Mouse (Mus musculus): ENCODE data around the gene Bcar3. TPM values are rescaled to one million over a fixed set of nuclear protein-coding genes. Genes with fewer than 3 reads are reported as not detected.

Gene Bcar3
- total RNA-seq, 2 experiments from 2014 or later = 16.1 TPM

GRCm38 (mm10) chr3:122566549-122566948, 272.6 kb downstream of the Bcar3 start:
- no peak for DNase-seq (ENCODE audit: low spot score in 2 of 2)
- intact Hi-C loops (cut with DNase I) = no loop called here

- intact Hi-C loops (cut with DNase I) = no loop called here
- DNase-seq (ENCODE audit: low spot score in 2 of 2) = peak; percentile 44 to 82
These were observed 279.7 kb downstream of the Bcar3 start for GRCm38 (mm10) chr3:122573426-122574286.

- peak in 1 of 2 experiments; percentile 28 for DNase-seq (ENCODE audit: low spot score in 2 of 2)
- intact Hi-C loops (cut with DNase I) = no loop called here
These were observed 281.0 kb downstream of the Bcar3 start for GRCm38 (mm10) chr3:122574921-122575320.

GRCm38 (mm10) chr3:122577360-122577759, 283.4 kb downstream of the Bcar3 start:
- DNase-seq (ENCODE audit: low spot score in 2 of 2) = no peak
- intact Hi-C loops (cut with DNase I) = no loop called here

Small RNA genes lying within 50 kb of the gene (microRNA-seq; reads per million reads assigned to microRNA genes)
- gene Mir760 = 1,714 to 2,439 reads per million in 2 experiments
- 0 reads per million in 2 experiments for gene Mir7657

Other genes starting within 250 kb of the Bcar3 start
- gene Abca4, start 249.7 kb upstream of the Bcar3 start, total RNA-seq (2021) = 1 to 10 TPM; 2.8 to 3.4 TPM
- 10 to 100 TPM; 62.6 to 79.5 TPM for gene Gclm, start 48.6 kb upstream of the Bcar3 start, total RNA-seq (2021)
- gene Dnttip2, start 19.7 kb upstream of the Bcar3 start, total RNA-seq (2021) = 10 to 100 TPM; 27.1 to 30.3 TPM